Mouse (Mus musculus) forebrain, postnatal 0 days (tissue): Measurements from ENCODE around the gene Krt88. TPM values are rescaled to one million over a fixed set of nuclear protein-coding genes. Genes with fewer than 3 reads are reported as not detected.

ENCODE experiments used
- ATAC-seq: fragments of 200-750 bp; cut with Nextera tagmentation; 2 replicates; pipeline ENCODE4 v1.8.0; 2017; ENCODE audit warnings: mild to moderate bottlenecking, moderate library complexity
- DNase-seq: peaks from one replicate; pipeline ENCODE4 v3.0.0-alpha.2; 2015
- H3K27ac ChIP-seq: fragments of 300-500 bp; sonication (generic); 2 replicates; pipeline ENCODE4 v1.5.1; 2014; ENCODE audit warnings: low read depth, mild to moderate bottlenecking, antibody characterized with exemption, low read length, moderate library complexity, mixed read lengths
- H3K27me3 ChIP-seq: fragments of 300-500 bp; sonication (generic); 2 replicates; pipeline ENCODE4 v1.6.1; 2014; ENCODE audit warnings: mild to moderate bottlenecking, low read length, mixed read lengths; ENCODE audit not compliant: insufficient read depth
- H3K36me3 ChIP-seq: fragments of 300-500 bp; sonication (generic); 2 replicates; pipeline ENCODE4 v1.6.1; 2014; ENCODE audit warnings: mild to moderate bottlenecking, moderate library complexity; ENCODE audit not compliant: insufficient read depth
- H3K4me1 ChIP-seq: fragments of 300-500 bp; sonication (generic); 2 replicates; pipeline ENCODE4 v1.6.1; 2014; ENCODE audit warnings: antibody characterized with exemption; ENCODE audit not compliant: insufficient read depth
- H3K4me2 ChIP-seq: fragments of 300-500 bp; sonication (generic); 2 replicates; pipeline ENCODE4 v1.6.1; 2014; ENCODE audit warnings: low read depth, mild to moderate bottlenecking, moderate library complexity
- H3K4me3 ChIP-seq: fragments of 300-500 bp; sonication (generic); 2 replicates; pipeline ENCODE4 v1.5.1; 2014; ENCODE audit warnings: low read depth, low read length, mixed read lengths
- H3K9ac ChIP-seq: fragments of 300-500 bp; sonication (generic); 2 replicates; pipeline ENCODE4 v1.6.1; 2014; ENCODE audit warnings: mild to moderate bottlenecking
- H3K9me3 ChIP-seq: fragments of 300-500 bp; sonication (generic); 2 replicates; pipeline ENCODE4 v1.6.1; 2016; ENCODE audit warnings: low read length
- CTCF ChIP-seq: sonication (generic); IDR thresholded peaks from 2 replicates; pipeline ENCODE4 v1.5.1; 2016; ENCODE audit warnings: antibody characterized with exemption, control low read depth, low read depth
- WGBS: fragments of 180-500 bp; shearing (Covaris S2); extraction: QIAGEN DNeasy Blood & Tissue Kit; methylation state at CpG from one replicate; pipeline ENCODE4 v1.1.7; 2014; 5-methylcytosine and 5-hydroxymethylcytosine counted together
- polyA plus RNA-seq: library from polyadenylated mRNA; unstranded; fragments of >200 nt; fragmentation: Nextera tagmentation; extraction: Ambion mirVana; gene quantifications from 2 replicates; pipeline ENCODE4 v1.2.1, GENCODE M21; 2015
- total RNA-seq: library from RNA; depleted of rRNA; stranded (reverse); fragments of >200 nt; gene quantifications from 2 replicates; pipeline ENCODE4 v1.2.3, GENCODE M21; 2014; rRNA removed

Krt88 gene
- total and polyA plus RNA-seq, 2 experiments from 2014 or later = not detected

DNA sequence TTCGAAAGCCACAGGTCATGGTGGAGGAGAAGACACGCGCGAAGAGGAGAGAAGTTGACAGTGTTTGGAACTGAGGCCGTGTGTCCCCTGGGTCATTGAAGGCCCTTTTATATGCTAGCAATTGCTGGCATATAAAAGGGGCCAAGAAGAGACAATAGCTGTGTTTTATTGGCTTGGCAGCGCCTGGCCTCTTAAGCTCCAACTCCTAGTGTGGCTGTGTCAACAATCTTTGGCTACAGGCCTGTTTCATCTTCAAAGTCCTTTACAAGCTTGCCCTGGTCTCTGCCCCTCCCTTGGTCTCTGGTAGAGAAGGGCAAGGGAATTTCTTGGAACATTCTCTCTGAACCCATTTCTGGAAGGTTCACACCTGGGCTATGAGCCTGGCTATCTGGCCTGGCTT lies 43.9 kb downstream of the Krt88 start, which contains the start of gene Krt83:
Gene Krt83 (minus strand): TSS at position 82 of the 400 bp plus-strand sequence.
- Histone ChIP-seq H3K4me3 (no peak within 1 kb of the TSS), H3K4me2 (no peak within 1 kb of the TSS), H3K9me3 (no peaks in the 10 kb centered on the region), H3K27ac (no peak within 1 kb of the TSS), H3K4me1 (no peaks in the 10 kb centered on the region), H3K9ac (no peak within 1 kb of the TSS), H3K27me3 (no peaks in the 10 kb centered on the region), H3K36me3 (no peaks in the 10 kb centered on the region)
- DNase-seq (no peak), ATAC-seq (no peak)
- no peak for TF ChIP-seq CTCF
- 39% methylated on average over 6 of the region's 6 CpGs for WGBS

DNA sequence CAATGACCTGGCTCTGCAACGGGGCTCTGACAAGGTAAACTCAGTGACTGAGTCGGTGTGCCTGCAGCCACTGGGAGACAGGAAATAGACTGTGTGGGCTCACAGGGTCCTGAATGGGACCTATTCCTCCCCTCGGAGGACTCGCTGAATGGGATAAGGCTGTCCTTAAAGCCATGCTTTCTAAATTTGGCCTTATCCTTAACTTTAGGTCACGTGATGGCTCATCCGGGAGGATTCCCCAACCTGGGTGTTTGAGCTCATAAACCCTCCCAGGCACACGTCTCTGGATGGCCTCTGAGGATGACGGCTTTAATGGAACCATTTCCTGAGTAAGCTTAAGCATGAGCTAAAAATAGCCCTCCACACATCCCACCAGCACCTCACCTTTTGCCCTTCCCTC lies 45.2 kb downstream of the Krt88 start:
- no peak for ATAC-seq
- TF ChIP-seq CTCF = no peak
- WGBS = 77% methylated on average over 8 of the region's 8 CpGs

DNA sequence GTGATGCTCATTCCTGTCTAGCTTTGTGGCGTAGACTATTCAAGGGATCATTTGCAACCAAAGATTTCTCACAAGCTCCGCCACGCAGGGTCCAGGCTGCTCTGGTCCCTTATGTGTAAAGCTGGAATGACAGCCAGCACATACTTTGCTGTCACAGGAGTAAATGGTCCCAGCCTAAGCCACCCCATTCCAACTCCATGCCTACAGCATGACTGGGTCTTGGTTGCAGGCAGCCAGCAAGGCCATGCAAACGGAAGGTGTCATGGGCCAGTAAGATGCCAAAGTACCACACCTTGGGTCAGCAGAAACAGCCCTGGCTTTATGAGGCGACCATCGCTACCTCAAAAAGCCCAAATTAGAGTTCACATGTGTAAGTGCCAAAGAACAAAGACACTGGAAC lies 46.2 kb downstream of the Krt88 start:
- Histone ChIP-seq H3K4me1 (no peaks in the 10 kb centered on the region), H3K27me3 (no peaks in the 10 kb centered on the region), H3K9ac (no peak overlapping the region), H3K36me3 (no peaks in the 10 kb centered on the region), H3K27ac (no peak overlapping the region), H3K9me3 (no peaks in the 10 kb centered on the region), H3K4me2 (no peak overlapping the region), H3K4me3 (no peak overlapping the region)
- ATAC-seq (no peak), DNase-seq (no peak)
- WGBS = 91% methylated on average over 6 of the region's 6 CpGs
- no peak for TF ChIP-seq CTCF

More for the DNA sequence above, 45.2 kb downstream of the Krt88 start:
- H3K9ac ChIP-seq = no peak overlapping the region
- H3K4me1 ChIP-seq = no peaks in the 10 kb centered on the region
- H3K36me3 ChIP-seq = no peaks in the 10 kb centered on the region
- no peak overlapping the region for H3K27ac ChIP-seq
- no peak overlapping the region for H3K4me3 ChIP-seq
- no peak overlapping the region for H3K4me2 ChIP-seq
- DNase-seq = no peak
- H3K9me3 ChIP-seq = no peaks in the 10 kb centered on the region
- no peaks in the 10 kb centered on the region for H3K27me3 ChIP-seq

DNA sequence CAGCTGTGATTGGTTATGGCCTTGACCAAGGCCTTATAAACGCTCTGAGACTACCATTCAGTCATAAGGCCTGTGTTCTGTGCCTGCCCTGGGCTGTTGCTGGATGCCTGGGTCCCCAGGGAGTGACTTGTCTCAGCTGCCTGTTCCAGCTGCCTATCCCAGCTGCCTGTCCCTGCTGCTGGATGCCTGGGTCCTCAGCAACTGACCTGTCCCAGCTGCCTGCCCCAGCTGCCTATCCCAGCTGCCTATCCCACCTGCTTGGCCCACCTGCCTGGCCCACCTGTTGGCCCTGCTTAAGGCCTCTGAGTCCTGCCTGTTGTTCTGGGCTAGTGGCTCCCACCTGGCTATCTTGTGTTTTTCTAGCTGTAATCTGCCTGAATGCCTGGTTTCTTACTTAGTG lies 46.7 kb downstream of the Krt88 start:
- no peak for TF ChIP-seq CTCF
- H3K9ac ChIP-seq = no peak overlapping the region
- H3K9me3 ChIP-seq = no peaks in the 10 kb centered on the region
- 55% methylated on average over 1 of the region's 1 CpGs for WGBS
- ATAC-seq = no peak
- no peaks in the 10 kb centered on the region for H3K27me3 ChIP-seq
- no peak for DNase-seq
- no peak overlapping the region for H3K27ac ChIP-seq
- no peak overlapping the region for H3K4me3 ChIP-seq
- H3K4me1 ChIP-seq = no peaks in the 10 kb centered on the region
- no peaks in the 10 kb centered on the region for H3K36me3 ChIP-seq
- no peak overlapping the region for H3K4me2 ChIP-seq

DNA sequence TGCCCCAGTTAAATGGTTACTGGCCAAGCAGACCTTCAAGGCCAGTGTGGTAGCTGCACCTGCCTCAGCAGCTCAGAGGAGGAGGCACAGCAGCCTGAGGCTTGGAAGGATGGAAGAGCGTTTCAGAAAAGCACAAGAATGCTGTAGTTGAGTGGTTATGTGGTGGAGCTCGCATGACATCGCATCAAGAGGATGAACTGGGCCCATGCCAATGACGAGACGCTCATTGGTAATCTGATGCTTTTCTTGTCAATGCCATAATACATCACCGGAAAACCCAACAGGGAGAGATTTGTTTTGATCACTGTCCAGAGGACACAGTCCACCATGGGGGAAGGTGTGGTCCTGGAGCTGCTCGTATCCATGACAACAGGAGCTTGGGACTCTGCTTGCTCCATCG lies 47.7 kb downstream of the Krt88 start:
- WGBS = 81% methylated on average over 8 of the region's 8 CpGs
- no peaks in the 10 kb centered on the region for H3K36me3 ChIP-seq
- no peak overlapping the region for H3K27ac ChIP-seq
- no peaks in the 10 kb centered on the region for H3K9me3 ChIP-seq
- ATAC-seq (no peak), DNase-seq (no peak)
- no peak overlapping the region for H3K4me2 ChIP-seq
- H3K4me3 ChIP-seq = no peak overlapping the region
- H3K27me3 ChIP-seq = no peaks in the 10 kb centered on the region
- no peaks in the 10 kb centered on the region for H3K4me1 ChIP-seq
- no peak overlapping the region for H3K9ac ChIP-seq
- no peak for TF ChIP-seq CTCF

DNA sequence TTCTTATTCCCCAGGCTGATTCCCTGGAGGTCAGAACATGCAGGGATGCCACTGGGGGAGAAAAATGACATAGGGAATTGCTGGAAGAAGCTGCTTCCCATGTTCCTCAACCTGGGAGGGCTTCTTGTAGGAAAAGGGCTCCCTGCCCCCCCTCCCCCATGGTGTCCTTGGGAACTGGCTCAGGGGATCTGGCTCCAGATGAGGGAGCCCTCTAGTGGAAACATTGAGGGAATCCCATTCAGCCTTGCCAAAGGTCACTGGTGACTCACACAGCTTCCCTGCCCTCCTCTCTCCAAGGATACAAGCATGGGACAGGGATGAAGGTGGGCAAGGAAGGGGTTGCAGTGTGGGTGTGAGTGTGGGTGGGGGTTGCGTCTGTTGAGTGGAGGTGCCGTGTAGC lies 49.6 kb downstream of the Krt88 start:
- H3K9ac ChIP-seq = no peak overlapping the region
- H3K4me2 ChIP-seq = no peak overlapping the region
- H3K9me3 ChIP-seq = no peaks in the 10 kb centered on the region
- ATAC-seq = no peak
- no peak for DNase-seq
- no peaks in the 10 kb centered on the region for H3K4me1 ChIP-seq
- H3K36me3 ChIP-seq = no peaks in the 10 kb centered on the region
- TF ChIP-seq CTCF = peak; percentile 53
- WGBS = 79% methylated on average over 2 of the region's 2 CpGs
- H3K4me3 ChIP-seq = no peak overlapping the region
- H3K27ac ChIP-seq = no peak overlapping the region
- no peaks in the 10 kb centered on the region for H3K27me3 ChIP-seq

Other genes starting within 250 kb of the Krt88 start
- gene Grasp, start 223.6 kb upstream of the Krt88 start, total RNA-seq = 8.8 and 11.1 TPM in 2 replicates
- 3.3 and 3.4 TPM in 2 replicates for gene Grasp, start 223.6 kb upstream of the Krt88 start, polyA plus RNA-seq
- 8.9 and 9.6 TPM in 2 replicates for gene Nr4a1, start 193.5 kb upstream of the Krt88 start, total RNA-seq
- 8.5 and 9.0 TPM in 2 replicates for gene Nr4a1, start 193.5 kb upstream of the Krt88 start, polyA plus RNA-seq
- gene Atg101, start 163.5 kb upstream of the Krt88 start, total RNA-seq = 56.3 and 60.0 TPM in 2 replicates
- 81.3 and 94.4 TPM in 2 replicates for gene Atg101, start 163.5 kb upstream of the Krt88 start, polyA plus RNA-seq
- 0.54 and 1.00 TPM in 2 replicates for gene 6030408B16Rik, start 154.5 kb upstream of the Krt88 start, total RNA-seq
- 0.30 and 0.77 TPM in 2 replicates for gene 6030408B16Rik, start 154.5 kb upstream of the Krt88 start, polyA plus RNA-seq
- 0.29 TPM in 1 of 2 replicates, not detected in the other for gene Krt80, start 77.6 kb upstream of the Krt88 start, total RNA-seq
- gene Krt80, start 77.6 kb upstream of the Krt88 start, polyA plus RNA-seq = 0.16 and 0.23 TPM in 2 replicates
- gene Krt7, start 36.7 kb upstream of the Krt88 start, total RNA-seq = 0.29 and 0.31 TPM in 2 replicates
- 0.24 and 0.47 TPM in 2 replicates for gene Krt7, start 36.7 kb upstream of the Krt88 start, polyA plus RNA-seq
- gene Krt87, start 8.9 kb upstream of the Krt88 start, total RNA-seq = 0.15 and 0.52 TPM in 2 replicates
- 0.36 and 0.38 TPM in 2 replicates for gene Krt87, start 8.9 kb upstream of the Krt88 start, polyA plus RNA-seq
- not detected in 2 replicates for gene Krt81, start 16.0 kb downstream of the Krt88 start, total RNA-seq
- gene Krt81, start 16.0 kb downstream of the Krt88 start, polyA plus RNA-seq = not detected in 2 replicates
- 0.14 TPM in 1 of 2 replicates, not detected in the other for gene Krt86, start 25.7 kb downstream of the Krt88 start, total RNA-seq
- gene Krt86, start 25.7 kb downstream of the Krt88 start, polyA plus RNA-seq = 0.11 and 0.19 TPM in 2 replicates
- not detected in 2 replicates for gene Krt83, start 43.8 kb downstream of the Krt88 start, total RNA-seq
- gene Krt83, start 43.8 kb downstream of the Krt88 start, polyA plus RNA-seq = not detected in 2 replicates
- gene Gm49425, start 69.5 kb downstream of the Krt88 start, total RNA-seq = not detected in 2 replicates
- not detected in 2 replicates for gene Gm49425, start 69.5 kb downstream of the Krt88 start, polyA plus RNA-seq
- gene Krt84, start 85.1 kb downstream of the Krt88 start, total RNA-seq = not detected in 2 replicates
- not detected in 2 replicates for gene Krt84, start 85.1 kb downstream of the Krt88 start, polyA plus RNA-seq
- gene Krt82, start 102.9 kb downstream of the Krt88 start, total RNA-seq = not detected in 2 replicates
- not detected in 2 replicates for gene Krt82, start 102.9 kb downstream of the Krt88 start, polyA plus RNA-seq
- gene Krt90, start 115.2 kb downstream of the Krt88 start, total RNA-seq = 0.29 TPM in 1 of 2 replicates, not detected in the other
- gene Krt90, start 115.2 kb downstream of the Krt88 start, polyA plus RNA-seq = 0.10 and 0.29 TPM in 2 replicates
- 0.10 and 0.15 TPM in 2 replicates for gene Krt75, start 126.2 kb downstream of the Krt88 start, total RNA-seq
- gene Krt75, start 126.2 kb downstream of the Krt88 start, polyA plus RNA-seq = 0.05 and 0.19 TPM in 2 replicates
- gene Gm5414, start 180.4 kb downstream of the Krt88 start, total RNA-seq = not detected in 2 replicates
- not detected in 2 replicates for gene Gm5414, start 180.4 kb downstream of the Krt88 start, polyA plus RNA-seq
- gene Gm5478, start 199.6 kb downstream of the Krt88 start, total RNA-seq = not detected in 2 replicates
- not detected in 2 replicates for gene Gm5478, start 199.6 kb downstream of the Krt88 start, polyA plus RNA-seq
- not detected in 2 replicates for gene Krt6b, start 232.5 kb downstream of the Krt88 start, total RNA-seq
- not detected in 2 replicates for gene Krt6b, start 232.5 kb downstream of the Krt88 start, polyA plus RNA-seq
- not detected in 2 replicates for gene Krt6a, start 246.6 kb downstream of the Krt88 start, total RNA-seq
- gene Krt6a, start 246.6 kb downstream of the Krt88 start, polyA plus RNA-seq = not detected in 2 replicates